14 mouse cellular contexts compared by ENCODE assay signal in genomic region chr3:60589361-60589760, GRCm38 (mm10).
DNase-seq lines count a peak whose midpoint lies in the region; ATAC-seq and TF ChIP-seq lines count a peak whose summit lies in the region.
"Had no signal": no experiment of that assay in that cellular context is flagged by ENCODE, and none has a peak within 500 bp of the region (broad histone marks: within the 10 kb centered on the region; RNA-seq: fewer than 3 reads in every experiment).

No protein-coding gene starts in this region.

- no peak for DNase-seq in heart, adult 2 months
- no peak for DNase-seq in heart, postnatal 4 days
- DNase-seq in thymus, postnatal 4 days, result peak; percentile 21
- no peak for DNase-seq in thymus, postnatal 36 days
- DNase-seq in ovary, postnatal 36 days (ENCODE audit: low spot score), result no peak
- DNase-seq: adrenal gland, postnatal 14 days; cerebellum, adult 9-11 months; kidney, adult 11 months; liver, embryonic 13.5 days had no signal

- H3K27me3 ChIP-seq in heart, adult 2 months (ENCODE audit: control insufficient read depth, insufficient read depth, low read length), result no peaks in the 10 kb centered on the region
- no peaks in the 10 kb centered on the region for H3K27me3 ChIP-seq in midbrain, embryonic 13.5 days
- H3K27me3 ChIP-seq: liver, embryonic 13.5 days had no signal

- intact Hi-C loops in heart, adult 2 months (cut with DNase I), result no loop called here

- no peaks in the 10 kb centered on the region for H3K9me3 ChIP-seq in midbrain, embryonic 13.5 days
- H3K9me3 ChIP-seq: G1E; liver, embryonic 13.5 days had no signal

- no peak overlapping the region for H3K4me2 ChIP-seq in midbrain, embryonic 13.5 days (replicated peaks)
- H3K4me2 ChIP-seq: liver, embryonic 13.5 days had no signal

- peaks cover 23% of the 10 kb centered on the region for H3K79me2 ChIP-seq in heart, adult 2 months (replicated peaks; ENCODE audit: control insufficient read depth, insufficient read depth, low read length)

- peak; percentile 74 for ATAC-seq in granulocyte monocyte progenitor cell, adult 5-6 weeks (replicated peaks; ENCODE audit: poor library complexity, severe bottlenecking)
- ATAC-seq in cerebellum, adult (ENCODE audit: insufficient number of reproducible peaks, low FRiP score, low TSS enrichment), result no peak
- no peak for ATAC-seq in midbrain, embryonic 13.5 days

- H3K27ac ChIP-seq in heart, adult 2 months, result no peak overlapping the region; the same call in 1 of the 2 replicates
- H3K27ac ChIP-seq in midbrain, embryonic 13.5 days, result no peak overlapping the region
- H3K27ac ChIP-seq: liver, embryonic 13.5 days had no signal

- WGBS in heart, adult 2 months, result 38% methylated on average over 3 of the region's 3 CpGs
- WGBS in midbrain, embryonic 13.5 days, result 87% methylated on average over 3 of the region's 3 CpGs

- no peak for TF ChIP-seq POLR2A in heart, adult 2 months (IDR thresholded peaks at IDR 0.05; ENCODE audit: insufficient read depth, low read depth, low read length)

- no peak for TF ChIP-seq CTCF in heart, adult 2 months (IDR thresholded peaks at IDR 0.05)

- peaks cover 57% of the 10 kb centered on the region for H3K36me3 ChIP-seq in heart, adult 2 months (ENCODE audit: control insufficient read depth, insufficient read depth, low read length)
- H3K36me3 ChIP-seq in midbrain, embryonic 13.5 days, result no peaks in the 10 kb centered on the region
- H3K36me3 ChIP-seq: liver, embryonic 13.5 days had no signal

- H3K9ac ChIP-seq in heart, adult 2 months (ENCODE audit: low read depth, low read length), result 0 out of 2 replicates have a peak overlapping the region, but pooled peaks have one; percentile 34
- no peak overlapping the region for H3K9ac ChIP-seq in midbrain, embryonic 13.5 days (replicated peaks)
- H3K9ac ChIP-seq: liver, embryonic 13.5 days had no signal

- peaks cover 29% of the 10 kb centered on the region for H3K4me1 ChIP-seq in heart, adult 2 months (ENCODE audit: control insufficient read depth, insufficient read depth, low read length)
- peaks cover 3% of the 10 kb centered on the region; the same call in 1 of the 2 replicates for H3K4me1 ChIP-seq in midbrain, embryonic 13.5 days (replicated peaks)

- no peak overlapping the region for H3K4me3 ChIP-seq in heart, adult 2 months
- no peak overlapping the region for H3K4me3 ChIP-seq in midbrain, embryonic 13.5 days (replicated peaks)
- H3K4me3 ChIP-seq: erythroblast, embryonic 14.5 days; liver, embryonic 13.5 days had no signal

- no peak for TF ChIP-seq EP300 in heart, adult 2 months (IDR thresholded peaks at IDR 0.05; ENCODE audit: insufficient read depth, low read depth, low read length)
